Mouse (Mus musculus) G1E (cell line): ENCODE measurements at regions not wholly inside any gene's neighbourhood (a gene's known extent, or its start where the extent isn't known, plus 50 kb on each side); places are given as distances from the start of the nearest gene placed in this dataset.

Experiments
- ATAC-seq: 2 replicates; pipeline ENCODE4 v1.8.0; 2016; ENCODE audit warnings: mild to moderate bottlenecking; ENCODE audit not compliant: insufficient number of reproducible peaks, poor library complexity, low FRiP score, severe bottlenecking; ENCODE audit errors: extremely low read depth
- DNase-seq: peaks from one replicate; pipeline ENCODE4 v3.0.0; 2012; ENCODE audit warnings: low spot score
- H3K27me3 ChIP-seq: 2 replicates; pipeline ENCODE4 v1.6.1; 2012; ENCODE audit warnings: mild to moderate bottlenecking, low read length, inconsistent platforms; ENCODE audit not compliant: insufficient read depth
- H3K36me3 ChIP-seq: replicated peaks from 2 replicates; pipeline ENCODE3; 2012; ENCODE audit warnings: mild to moderate bottlenecking, inconsistent platforms
- H3K4me1 ChIP-seq: 2 replicates; pipeline ENCODE4 v1.6.1; 2012; ENCODE audit warnings: low read depth, low read length, inconsistent platforms, mixed read lengths; ENCODE audit not compliant: insufficient read depth
- H3K4me3 ChIP-seq: 2 replicates; pipeline ENCODE4 v1.5.1; 2012; ENCODE audit warnings: low read depth, mild to moderate bottlenecking, inconsistent platforms, low read length, moderate library complexity, mixed read lengths
- H3K9me3 ChIP-seq: replicated peaks from 2 replicates; pipeline ENCODE4 v1.6.1; 2012; ENCODE audit warnings: inconsistent platforms
- CTCF ChIP-seq: IDR thresholded peaks from 2 replicates; pipeline ENCODE4 v1.5.1; 2012; ENCODE audit warnings: low read depth, low read length, inconsistent platforms, mixed read lengths
- GATA1 ChIP-seq: IDR thresholded peaks from 2 replicates; pipeline ENCODE4 v1.6.1; 2012; ENCODE audit warnings: borderline replicate concordance, low read length, inconsistent platforms, mixed read lengths
- GATA2 ChIP-seq: IDR thresholded peaks from 2 replicates; pipeline ENCODE4 v1.6.1; 2012; ENCODE audit warnings: low read depth, low read length, inconsistent platforms, borderline replicate concordance
- POLR2AphosphoS5 ChIP-seq: IDR thresholded peaks from 2 replicates; pipeline ENCODE4 v1.6.1; 2012; ENCODE audit warnings: low read depth, low read length, inconsistent platforms; ENCODE audit not compliant: insufficient replicate concordance
- TAL1 ChIP-seq: conservative IDR thresholded peaks from 2 replicates; pipeline ENCODE4 v1.6.1; 2012; ENCODE audit warnings: low read depth, low read length, inconsistent platforms, mixed read lengths

- no peak for TF ChIP-seq CTCF
- no peak for TF ChIP-seq GATA2
- no peak for TF ChIP-seq GATA1
- no peak for TF ChIP-seq TAL1
- no peak for TF ChIP-seq POLR2AphosphoS5
- H3K4me3 ChIP-seq, result no peak overlapping the region
- H3K27me3 ChIP-seq, result no peaks in the 10 kb centered on the region
- no peak for DNase-seq
- ATAC-seq, result no peak
- H3K9me3 ChIP-seq, result peaks cover 64% of the 10 kb centered on the region
- no peaks in the 10 kb centered on the region for H3K4me1 ChIP-seq
- no peaks in the 10 kb centered on the region for H3K36me3 ChIP-seq
These were observed 157.8 kb downstream of the Cbln1 start for GRCm38 (mm10) chr8:87314570-87314969.

GRCm38 (mm10) chr8:87311282-87311681 lies 161.1 kb downstream of the Cbln1 start:
- H3K36me3 ChIP-seq, result no peaks in the 10 kb centered on the region
- ATAC-seq (no peak), DNase-seq (no peak)
- no peaks in the 10 kb centered on the region for H3K4me1 ChIP-seq
- no peak overlapping the region for H3K4me3 ChIP-seq
- TF ChIP-seq TAL1 (no peak), GATA2 (no peak), POLR2AphosphoS5 (no peak), CTCF (no peak), GATA1 (no peak)
- H3K9me3 ChIP-seq, result peaks cover 68% of the 10 kb centered on the region
- H3K27me3 ChIP-seq, result no peaks in the 10 kb centered on the region

- Histone ChIP-seq H3K36me3 (no peaks in the 10 kb centered on the region), H3K9me3 (peaks cover 66% of the 10 kb centered on the region), H3K27me3 (no peaks in the 10 kb centered on the region), H3K4me3 (no peak overlapping the region), H3K4me1 (no peaks in the 10 kb centered on the region)
- no peak for DNase-seq
- TF ChIP-seq GATA2, result no peak
- TF ChIP-seq TAL1, result no peak
- no peak for TF ChIP-seq GATA1
- TF ChIP-seq POLR2AphosphoS5, result no peak
- TF ChIP-seq CTCF, result no peak
- ATAC-seq, result no peak
These were observed 164.1 kb downstream of the Cbln1 start for GRCm38 (mm10) chr8:87308311-87308710.

GRCm38 (mm10) chr8:87305001-87305400 lies 167.4 kb downstream of the Cbln1 start:
- Histone ChIP-seq H3K4me3 (no peak overlapping the region), H3K9me3 (peaks cover 61% of the 10 kb centered on the region), H3K27me3 (no peaks in the 10 kb centered on the region), H3K4me1 (no peaks in the 10 kb centered on the region), H3K36me3 (no peaks in the 10 kb centered on the region)
- TF ChIP-seq CTCF (no peak), GATA1 (no peak), TAL1 (no peak), GATA2 (no peak), POLR2AphosphoS5 (no peak)
- DNase-seq, result no peak
- ATAC-seq, result no peak

GRCm38 (mm10) chr8:87303522-87303921 lies 168.9 kb downstream of the Cbln1 start:
- no peak for TF ChIP-seq CTCF
- no peak for TF ChIP-seq GATA2
- no peak for TF ChIP-seq GATA1
- no peak for TF ChIP-seq POLR2AphosphoS5
- TF ChIP-seq TAL1, result no peak
- Histone ChIP-seq H3K4me3 (no peak overlapping the region), H3K4me1 (no peaks in the 10 kb centered on the region), H3K27me3 (no peaks in the 10 kb centered on the region), H3K36me3 (no peaks in the 10 kb centered on the region), H3K9me3 (peaks cover 62% of the 10 kb centered on the region)
- no peak for DNase-seq
- ATAC-seq, result no peak

GRCm38 (mm10) chr8:87297761-87298160 lies 174.6 kb downstream of the Cbln1 start:
- Histone ChIP-seq H3K36me3 (no peaks in the 10 kb centered on the region), H3K4me3 (no peak overlapping the region), H3K9me3 (peaks cover 53% of the 10 kb centered on the region), H3K4me1 (no peaks in the 10 kb centered on the region), H3K27me3 (no peaks in the 10 kb centered on the region)
- DNase-seq, result no peak
- no peak for ATAC-seq
- TF ChIP-seq GATA1 (no peak), GATA2 (no peak), POLR2AphosphoS5 (no peak), CTCF (no peak), TAL1 (no peak)

- Histone ChIP-seq H3K4me1 (no peaks in the 10 kb centered on the region), H3K9me3 (peaks cover 55% of the 10 kb centered on the region), H3K4me3 (no peak overlapping the region), H3K27me3 (no peaks in the 10 kb centered on the region), H3K36me3 (no peaks in the 10 kb centered on the region)
- DNase-seq (no peak), ATAC-seq (no peak)
- no peak for TF ChIP-seq TAL1
- no peak for TF ChIP-seq GATA1
- no peak for TF ChIP-seq GATA2
- TF ChIP-seq CTCF, result no peak
- TF ChIP-seq POLR2AphosphoS5, result no peak
These were observed 175.1 kb downstream of the Cbln1 start for GRCm38 (mm10) chr8:87297331-87297730.
